Mouse (Mus musculus) thymus, adult 2 months (tissue): Measurements from ENCODE around the gene 1700029P11Rik. TPM values are rescaled to one million over a fixed set of nuclear protein-coding genes. Genes with fewer than 3 reads are reported as not detected.

ENCODE experiments used
- DNase-seq: peaks from one replicate; pipeline ENCODE4 v3.0.0; 2021
- H3K27ac ChIP-seq: fragments of 200-500 bp; 2 replicates; pipeline ENCODE4 v1.5.1; 2012; ENCODE audit warnings: low read length, control low read depth; ENCODE audit not compliant: control insufficient read depth, insufficient read depth
- H3K27me3 ChIP-seq: fragments of 200-500 bp; 2 replicates; pipeline ENCODE4 v1.6.1; 2012; ENCODE audit warnings: mild to moderate bottlenecking, low read length, moderate library complexity, mixed read lengths; ENCODE audit not compliant: control insufficient read depth, insufficient read depth
- H3K36me3 ChIP-seq: fragments of 200-500 bp; 2 replicates; pipeline ENCODE4 v1.6.1; 2012; ENCODE audit warnings: mild to moderate bottlenecking, low read length, moderate library complexity; ENCODE audit not compliant: control insufficient read depth, insufficient read depth
- H3K4me1 ChIP-seq: fragments of 200-500 bp; replicated peaks from 2 replicates; pipeline ENCODE4 v1.6.1; 2012; ENCODE audit warnings: low read length; ENCODE audit not compliant: control insufficient read depth, insufficient read depth
- H3K4me3 ChIP-seq: fragments of 200-500 bp; 2 replicates; pipeline ENCODE4 v1.5.1; 2012; ENCODE audit warnings: mild to moderate bottlenecking, low read length, control low read depth, moderate library complexity; ENCODE audit not compliant: control insufficient read depth, insufficient read depth
- CTCF ChIP-seq: fragments of 200-500 bp; IDR thresholded peaks from 2 replicates; pipeline ENCODE4 v1.5.1; 2012; ENCODE audit warnings: mild to moderate bottlenecking, control low read depth, low read length, moderate library complexity, borderline replicate concordance; ENCODE audit not compliant: control insufficient read depth, poor library complexity, insufficient read depth; ENCODE audit errors: extremely low read depth
- POLR2A ChIP-seq: fragments of 200-500 bp; IDR thresholded peaks from 2 replicates; pipeline ENCODE4 v1.6.1; 2012; ENCODE audit warnings: mild to moderate bottlenecking, low read length, control low read depth, moderate library complexity; ENCODE audit not compliant: control insufficient read depth, poor library complexity, insufficient read depth; ENCODE audit errors: extremely low read depth
- WGBS: fragments of 180-500 bp; shearing (Covaris S2); methylation state at CpG from one replicate; pipeline ENCODE4 v1.1.7; 2018; 5-methylcytosine and 5-hydroxymethylcytosine counted together
- polyA plus RNA-seq: library from polyadenylated mRNA; depleted of rRNA; stranded (reverse); fragments of >200 nt; gene quantifications from 2 replicates; pipeline ENCODE4 v1.2.3, GENCODE M21; 2012

The 1700029P11Rik gene
- polyA plus RNA-seq, 1 experiment: not detected

DNA sequence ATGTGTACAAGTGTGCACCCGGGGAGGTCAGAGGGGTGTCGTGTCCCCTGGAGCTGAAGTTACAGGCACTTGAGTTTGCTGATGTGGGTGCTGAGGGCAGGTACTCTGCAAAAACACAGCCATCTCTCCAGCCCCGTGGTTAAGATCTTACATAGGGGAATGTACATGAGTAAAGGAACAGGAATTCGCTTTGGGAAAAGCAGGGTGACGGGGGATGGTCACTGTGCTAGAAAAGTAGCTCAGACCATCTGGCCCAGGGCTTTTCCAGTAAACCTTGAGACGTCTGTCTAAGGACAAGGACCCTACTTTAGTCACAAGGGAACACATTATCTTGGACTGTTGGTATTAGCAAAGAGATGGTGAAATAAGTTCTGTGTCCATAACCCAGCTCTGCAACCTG lies 31.6 kb downstream of the 1700029P11Rik start:
- WGBS: 92% methylated on average over 6 of the region's 6 CpGs
- H3K36me3 ChIP-seq: peaks cover 7% of the 10 kb centered on the region; the same call in 1 of the 2 replicates
- TF ChIP-seq POLR2A (no peak), CTCF (no peak)
- H3K27me3 ChIP-seq: no peaks in the 10 kb centered on the region
- no peak overlapping the region for H3K4me3 ChIP-seq
- DNase-seq: no peak
- no peak overlapping the region for H3K27ac ChIP-seq
- H3K4me1 ChIP-seq: peaks cover 15% of the 10 kb centered on the region

DNA sequence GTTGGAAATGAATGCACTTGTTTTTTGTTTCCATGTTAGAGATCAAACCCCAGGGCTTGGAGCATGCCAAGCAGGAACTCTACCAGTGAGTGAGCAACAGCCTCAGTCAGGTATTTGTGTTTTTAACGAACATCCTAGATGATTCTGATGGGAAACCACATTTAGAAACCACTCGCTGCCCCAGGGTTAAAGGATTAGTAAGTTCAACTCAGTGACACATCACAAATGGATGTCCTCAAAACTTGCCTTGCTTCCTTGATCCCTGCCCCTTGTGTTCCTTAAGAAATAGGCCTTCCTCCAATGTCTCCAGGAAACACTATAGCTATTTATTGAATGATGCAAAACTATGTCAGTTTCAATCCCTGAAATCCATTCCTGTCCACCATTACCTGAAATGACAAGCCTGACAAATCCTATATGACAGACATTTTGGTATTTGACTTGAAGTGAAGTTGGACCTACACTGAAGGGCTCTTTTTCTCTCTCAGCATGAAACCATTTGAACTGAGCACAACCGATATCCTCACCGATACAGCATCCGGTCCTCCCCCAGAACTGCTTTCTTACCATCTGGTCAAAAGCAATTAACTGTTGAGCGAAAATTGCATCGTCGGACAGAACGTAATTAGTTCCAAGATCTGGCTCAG lies 34.5 kb downstream of the 1700029P11Rik start:
- peaks cover 17% of the 10 kb centered on the region for H3K4me1 ChIP-seq

DNA sequence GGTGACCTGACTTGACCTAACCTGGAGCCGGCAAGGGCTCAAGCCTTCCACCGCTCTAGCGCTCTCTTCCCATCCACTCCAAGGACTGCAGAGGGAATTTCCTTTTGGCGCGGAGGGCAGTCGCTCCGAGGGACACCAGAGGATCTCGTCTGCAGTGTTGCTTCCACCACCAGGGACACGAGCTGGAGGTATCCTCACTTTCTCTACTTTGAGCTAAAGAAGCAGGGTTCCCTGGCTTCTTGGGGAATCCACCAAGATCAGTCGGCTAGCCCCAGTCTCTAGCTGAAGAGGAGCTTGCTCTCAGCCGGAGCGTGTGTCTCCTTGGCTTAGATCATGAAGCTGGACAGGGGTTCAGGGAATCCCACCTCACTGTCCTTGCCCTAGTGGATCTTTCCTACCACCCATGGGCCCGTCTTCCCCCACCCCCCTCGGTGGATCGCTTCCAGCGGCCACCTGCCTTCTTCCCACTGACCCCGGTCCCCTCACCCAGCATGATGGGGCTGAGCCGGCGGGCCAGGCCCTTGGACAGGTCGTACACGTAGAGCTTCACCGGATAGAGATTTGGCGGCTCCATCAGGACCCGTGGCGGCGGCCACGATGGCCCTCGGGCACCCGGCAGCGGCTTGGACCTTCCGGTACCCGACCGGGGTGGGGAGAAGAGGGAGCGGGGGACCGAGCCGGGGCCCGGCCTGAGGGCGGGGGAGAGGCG lies 35.2 kb downstream of the 1700029P11Rik start:
- peak; percentile 37 for DNase-seq
- WGBS: under 1% methylated on average over 39 of the region's 39 CpGs
- TF ChIP-seq POLR2A (no peak), CTCF (no peak)
- peaks cover 18% of the 10 kb centered on the region for H3K36me3 ChIP-seq
- no peaks in the 10 kb centered on the region for H3K27me3 ChIP-seq
- peaks cover 17% of the 10 kb centered on the region for H3K4me1 ChIP-seq
- H3K27ac ChIP-seq: peak overlapping the region; percentile 42
- peak overlapping the region; percentile 79 for H3K4me3 ChIP-seq

More for the DNA sequence above, 34.5 kb downstream of the 1700029P11Rik start:
- H3K27me3 ChIP-seq: no peaks in the 10 kb centered on the region
- DNase-seq: no peak
- 5% methylated on average over 9 of the region's 9 CpGs for WGBS
- TF ChIP-seq CTCF (no peak), POLR2A (no peak)
- H3K4me3 ChIP-seq: peak overlapping the region; percentile 79
- H3K27ac ChIP-seq: peak overlapping the region; percentile 65
- peaks cover 15% of the 10 kb centered on the region for H3K36me3 ChIP-seq

DNA sequence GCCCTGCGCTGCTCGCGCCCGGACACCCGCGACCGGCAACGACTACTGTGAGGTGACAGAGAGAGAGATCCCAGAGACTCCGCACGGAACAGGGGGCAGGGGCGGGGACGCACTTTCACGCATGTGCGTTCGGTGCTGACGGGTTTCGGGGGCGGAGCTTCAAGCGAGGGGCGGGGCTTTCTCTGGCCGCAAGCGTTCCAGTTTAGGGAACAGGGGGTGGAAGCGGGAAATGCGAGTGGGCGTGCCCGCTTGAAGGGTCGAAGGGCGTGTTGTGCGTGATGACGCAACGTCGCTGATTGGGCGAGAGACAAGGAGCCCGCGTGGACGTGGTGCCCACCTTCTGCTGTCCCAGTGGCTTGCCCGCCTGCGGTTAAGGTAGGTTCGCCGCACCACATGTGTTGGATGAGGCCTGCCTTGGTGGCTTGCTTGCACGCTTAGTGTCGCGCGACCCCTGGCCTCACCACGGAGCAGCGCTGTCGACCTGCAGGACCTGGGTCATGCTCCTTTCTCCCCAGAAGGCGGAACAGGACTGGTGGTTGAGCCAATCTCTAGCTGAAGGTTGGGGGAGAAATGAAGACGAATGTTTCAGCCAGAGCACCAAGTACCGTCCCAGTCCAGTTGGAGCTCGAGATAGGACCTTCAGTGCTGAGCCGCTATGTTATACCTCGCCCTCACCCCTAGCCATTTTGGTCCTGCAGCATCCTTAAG lies 35.9 kb downstream of the 1700029P11Rik start:
- DNase-seq: peak; percentile 100

DNA sequence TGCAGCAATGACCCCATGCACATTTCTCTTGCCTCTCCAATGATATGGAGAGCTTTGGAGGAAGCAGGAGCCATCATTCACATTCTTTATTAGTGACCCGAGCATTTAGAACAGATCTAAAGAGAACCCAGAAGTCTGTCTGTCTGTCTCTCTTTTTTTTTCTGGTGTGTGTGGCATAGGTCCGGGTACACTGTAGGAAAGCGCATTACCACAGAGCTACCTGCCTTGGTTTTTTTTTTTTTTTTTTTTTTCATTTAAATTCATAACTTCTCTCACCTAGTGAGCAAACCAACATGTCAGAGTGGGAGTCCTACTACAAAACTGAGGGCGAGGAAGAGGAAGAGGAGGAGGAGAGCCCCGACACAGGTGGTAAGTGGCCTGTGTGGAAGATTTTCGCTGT lies 36.5 kb downstream of the 1700029P11Rik start:
- TF ChIP-seq CTCF: no peak
- TF ChIP-seq POLR2A: no peak
- DNase-seq: no peak
- peaks cover 16% of the 10 kb centered on the region for H3K4me1 ChIP-seq
- no peaks in the 10 kb centered on the region for H3K27me3 ChIP-seq
- peak overlapping the region; percentile 61 for H3K4me3 ChIP-seq
- H3K27ac ChIP-seq: peak overlapping the region; percentile 84
- H3K36me3 ChIP-seq: peaks cover 18% of the 10 kb centered on the region
- 1% methylated on average over 6 of the region's 6 CpGs for WGBS

More for the DNA sequence above, 35.9 kb downstream of the 1700029P11Rik start:
- Histone ChIP-seq H3K36me3 (peaks cover 18% of the 10 kb centered on the region), H3K4me1 (peaks cover 13% of the 10 kb centered on the region), H3K27me3 (no peaks in the 10 kb centered on the region), H3K4me3 (peak overlapping the region; percentile 79), H3K27ac (peak overlapping the region; percentile 84)
- WGBS: under 1% methylated on average over 53 of the region's 53 CpGs
- 0 out of 2 replicates have a peak, but pooled peaks have one; percentile 17 for TF ChIP-seq CTCF
- TF ChIP-seq POLR2A: peak; percentile 79

DNA sequence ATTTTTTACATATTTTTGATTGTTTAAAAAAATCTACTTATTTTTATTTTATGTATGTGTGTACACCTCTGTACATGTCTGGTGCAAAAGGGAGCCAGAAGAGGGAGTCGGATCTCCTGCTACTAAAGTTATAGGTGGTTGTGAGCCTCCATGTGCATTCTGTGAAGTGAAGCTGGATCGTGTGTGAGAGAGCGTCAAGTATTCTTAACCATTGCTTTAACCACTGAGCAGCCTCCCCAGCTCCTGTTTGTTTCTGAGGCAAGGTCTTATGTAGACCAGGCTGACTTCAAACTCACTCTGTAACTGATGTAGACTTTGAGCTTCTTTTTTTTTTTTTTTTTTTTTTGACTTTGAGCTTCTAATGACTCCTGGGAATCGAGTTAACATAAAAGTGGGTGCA lies 37.1 kb downstream of the 1700029P11Rik start:
- H3K36me3 ChIP-seq: peaks cover 12% of the 10 kb centered on the region
- 9% methylated on average over 4 of the region's 4 CpGs for WGBS
- H3K27me3 ChIP-seq: no peaks in the 10 kb centered on the region
- H3K27ac ChIP-seq: peak overlapping the region; percentile 79
- TF ChIP-seq CTCF: no peak
- H3K4me1 ChIP-seq: peaks cover 16% of the 10 kb centered on the region
- peak; percentile 45 for DNase-seq
- H3K4me3 ChIP-seq: peak overlapping the region; percentile 34
